Mouse (Mus musculus) naive thymus-derived CD4-positive, alpha-beta T cell, adult 2 months (primary cell): ENCODE measurements around the gene Mmp17.
A peak's percentile ranks its signal among the peaks of the same experiment; 100 is the strongest.
"Not testable (repeated sequence)": the region's sequence is repeated elsewhere in the genome, so short reads cannot be mapped to it uniquely, and the experiment has no call there.

ENCODE experiments used
- DNase-seq: peaks from one replicate; pipeline ENCODE4 v3.0.0-alpha.2; 2011; ENCODE audit warnings: low read depth

Gene Mmp17

GRCm38 (mm10) chr5:129590915-129591314 lies 6.9 kb downstream of the Mmp17 start:
- no peak for DNase-seq

- DNase-seq = peak; percentile 89
These were observed 10.4 kb downstream of the Mmp17 start for GRCm38 (mm10) chr5:129594116-129595114.

GRCm38 (mm10) chr5:129602071-129602487 lies 18.1 kb downstream of the Mmp17 start:
- peak; percentile 18 for DNase-seq

- no peak for DNase-seq
These were observed 23.5 kb downstream of the Mmp17 start for GRCm38 (mm10) chr5:129607476-129607875.

GRCm38 (mm10) chr5:129611060-129611459 lies 27.1 kb downstream of the Mmp17 start:
- peak; percentile 62 for DNase-seq

GRCm38 (mm10) chr5:129620600-129620999 lies 36.6 kb downstream of the Mmp17 start:
- DNase-seq = not testable (repeated sequence)

- no peak for DNase-seq
These were observed 37.4 kb downstream of the Mmp17 start for GRCm38 (mm10) chr5:129621361-129621760.

GRCm38 (mm10) chr5:129626099-129626498 lies 42.1 kb downstream of the Mmp17 start:
- DNase-seq = no peak

- DNase-seq = not testable (repeated sequence)
These were observed 42.6 kb downstream of the Mmp17 start for GRCm38 (mm10) chr5:129626586-129626985.

GRCm38 (mm10) chr5:129632270-129633250 lies 48.6 kb downstream of the Mmp17 start:
- not testable (repeated sequence) for DNase-seq

GRCm38 (mm10) chr5:129650858-129651257 lies 66.9 kb downstream of the Mmp17 start:
- no peak for DNase-seq

- DNase-seq = no peak
These were observed 73.0 kb downstream of the Mmp17 start for GRCm38 (mm10) chr5:129657016-129657415.

- DNase-seq = no peak
These were observed 74.0 kb downstream of the Mmp17 start for GRCm38 (mm10) chr5:129657931-129658330.
